Mouse (Mus musculus) liver, embryonic 14.5 days (tissue): Measurements from ENCODE around the gene Olfr463.

Experiments
- CTCF ChIP-seq: IDR thresholded peaks from 2 replicates; pipeline ENCODE4 v1.5.1; 2016; ENCODE audit warnings: antibody characterized with exemption, low read depth, control low read depth
- EP300 ChIP-seq: IDR thresholded peaks from 2 replicates; pipeline ENCODE4 v1.6.1; 2016; ENCODE audit warnings: antibody characterized with exemption, low read depth

- TF ChIP-seq CTCF, result no peak
- TF ChIP-seq EP300, result no peak
Observed at GRCm38 (mm10) chr11:87897287-87897686, at the start of gene Olfr463.
